Mouse (Mus musculus): ENCODE measurements at regions not wholly inside any gene's neighbourhood (a gene's known extent, or its start where the extent isn't known, plus 50 kb on each side); places are given as distances from the start of the nearest gene placed in this dataset.

DNA sequence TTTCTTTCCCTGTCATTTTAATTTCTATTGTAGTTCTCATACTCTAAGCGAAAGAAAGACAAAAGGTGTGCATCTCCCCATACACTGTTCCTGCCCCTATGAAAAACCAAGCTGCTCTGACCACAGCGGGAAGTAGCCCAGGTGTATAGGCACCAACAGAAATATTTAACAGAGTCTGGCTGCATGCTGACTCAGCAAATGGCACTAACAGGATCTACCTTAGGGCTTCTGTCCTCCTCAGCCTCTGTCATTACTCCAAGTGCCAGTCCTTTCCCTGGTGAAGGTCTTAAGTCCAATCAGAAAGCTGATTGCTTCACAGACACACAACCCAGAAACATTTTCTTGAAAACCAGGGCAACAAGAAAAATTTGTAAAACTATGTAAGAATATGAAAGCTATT is 72.5 kb downstream of the Gm9008 start:
- DNase-seq (ENCODE audit: low spot score in 2 of 2), result no peak

DNA sequence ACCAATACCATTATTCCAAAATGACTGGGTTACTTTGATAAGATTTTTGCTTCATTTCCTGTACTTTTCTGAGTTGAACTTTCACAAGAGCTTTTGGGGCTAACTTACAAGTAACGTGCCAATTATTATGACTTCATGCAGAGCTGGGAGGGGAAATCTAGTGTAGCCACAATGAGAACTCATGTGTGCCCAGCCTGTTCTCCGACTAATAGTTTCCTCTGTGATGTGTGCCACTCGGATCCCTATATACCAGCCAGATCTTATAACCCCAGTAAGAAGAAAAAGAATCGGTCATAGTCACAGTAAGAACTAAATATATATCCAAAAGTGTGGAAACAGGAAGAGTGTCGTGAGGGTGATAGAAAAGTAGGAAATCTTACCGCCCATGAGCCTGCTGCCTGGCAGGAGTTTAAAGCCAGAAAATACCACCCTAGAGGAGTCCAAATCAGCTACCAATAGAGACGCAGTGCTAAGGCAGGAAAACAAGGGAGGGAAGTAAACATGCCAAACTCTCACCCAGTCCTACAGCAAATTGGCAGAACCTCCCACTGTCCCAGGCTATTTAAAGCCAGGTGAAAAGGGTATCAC is 110.0 kb downstream of the Gm9008 start:
- no peak for DNase-seq (ENCODE audit: low spot score in 2 of 2)

DNA sequence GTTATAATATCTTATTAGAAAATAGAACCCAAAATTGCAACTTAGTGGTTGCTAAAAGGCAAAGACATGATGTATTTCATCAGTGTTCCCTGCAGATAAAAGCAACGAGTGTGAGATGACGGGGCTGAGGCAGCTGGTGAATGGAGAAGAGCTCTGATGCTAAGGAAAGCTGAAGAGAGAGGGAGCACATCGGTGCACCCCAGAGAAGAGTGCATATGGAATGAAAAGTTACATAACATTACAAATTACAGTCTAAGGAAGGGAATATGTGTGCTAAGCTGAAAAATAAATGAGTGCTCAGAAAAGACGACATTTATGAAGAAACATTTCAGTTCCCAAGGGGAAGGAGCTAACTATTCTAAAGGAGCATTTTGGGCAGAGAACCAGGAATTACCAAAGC is 115.3 kb downstream of the Gm9008 start:
- DNase-seq (ENCODE audit: low spot score in 2 of 2), result peak in 1 of 2 experiments; percentile 5

DNA sequence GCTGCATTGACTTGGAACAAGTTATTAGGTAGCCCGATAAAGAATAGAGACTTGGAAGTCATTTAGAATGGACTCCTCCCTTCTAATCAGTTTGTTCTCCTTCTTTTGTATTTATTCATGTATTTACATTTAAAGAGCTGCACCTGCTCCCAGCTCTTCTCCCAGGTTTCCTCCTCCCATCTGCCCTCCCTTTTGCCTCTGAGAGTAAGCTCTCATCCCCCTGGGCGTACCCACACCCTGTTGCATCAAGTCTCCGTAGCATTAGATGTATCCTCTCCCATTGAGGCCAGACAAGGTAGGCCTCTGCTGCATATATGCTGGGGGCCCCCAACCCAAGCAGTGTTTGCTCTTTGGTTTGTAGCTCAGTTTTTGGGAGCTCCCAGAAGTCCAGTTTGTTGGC is 118.9 kb downstream of the Gm9008 start:
- DNase-seq (ENCODE audit: low spot score in 2 of 2), result no peak

DNA sequence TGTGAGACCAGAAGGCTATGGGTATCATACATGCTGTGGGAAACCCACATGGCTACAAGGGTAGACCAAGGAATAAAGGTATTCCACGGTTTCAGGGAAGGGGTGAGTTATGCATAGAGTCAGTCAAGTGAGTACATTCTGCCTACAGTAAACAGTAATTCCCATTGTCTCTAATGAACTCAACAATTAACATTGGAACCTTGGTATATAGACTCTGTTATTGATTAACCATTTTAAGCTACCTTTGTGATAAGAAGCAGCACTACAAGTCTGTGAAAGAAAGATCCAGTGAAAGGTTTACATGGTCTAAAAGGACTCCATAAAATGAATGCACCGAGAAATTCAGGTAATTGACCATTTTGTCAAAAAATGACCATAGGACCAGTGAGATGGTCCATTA is 145.4 kb downstream of the Gm9008 start:
- DNase-seq (ENCODE audit: low spot score in 2 of 2), result no peak

DNA sequence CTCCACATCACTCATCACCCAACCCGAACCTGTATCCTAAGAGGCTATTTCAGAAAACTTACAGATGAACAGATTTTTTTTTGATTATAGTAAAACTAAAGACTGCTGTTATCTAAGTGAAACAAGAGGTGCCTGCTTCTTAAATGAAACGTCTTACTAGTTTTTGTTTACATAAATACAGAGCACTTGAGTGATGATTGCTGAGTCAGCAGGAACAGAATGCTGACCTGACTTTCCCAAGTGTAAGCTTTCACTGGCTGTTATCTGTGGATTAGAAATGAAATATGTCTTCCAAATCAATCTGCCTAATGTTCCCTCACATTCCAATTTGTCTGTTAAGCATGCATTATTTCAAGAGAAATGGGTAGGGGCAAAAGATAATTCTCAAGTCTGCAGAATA is 149.1 kb downstream of the Gm9008 start:
- no peak for DNase-seq (ENCODE audit: low spot score in 2 of 2)

DNA sequence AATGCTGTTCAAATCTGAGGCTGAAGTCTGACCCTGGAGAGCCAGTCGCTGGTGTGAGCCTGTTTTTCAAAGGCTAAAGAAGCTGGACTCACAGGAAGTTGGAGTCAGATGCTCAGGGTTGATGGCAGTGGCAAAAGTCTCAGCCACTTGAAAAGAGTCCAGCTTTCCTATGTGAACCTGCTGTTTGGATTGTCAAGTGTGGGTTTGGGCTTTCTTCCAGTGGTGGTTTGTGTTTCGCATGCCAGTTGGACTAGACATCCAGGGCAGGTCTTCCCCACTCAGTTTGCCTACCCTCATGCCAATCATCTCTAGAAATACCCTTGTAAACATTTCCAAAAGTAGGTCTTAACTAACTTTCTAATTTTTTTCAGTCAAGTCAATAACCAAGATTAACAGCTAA is 167.4 kb downstream of the Gm9008 start:
- DNase-seq (ENCODE audit: low spot score in 2 of 2), result no peak

All from right cerebral cortex, postnatal 36 days (tissue).